ENCODE assay signal across 14 mouse cellular contexts in genomic region chr16:13329640-13330039, GRCm38 (mm10).
DNase-seq lines count a peak whose midpoint lies in the region; ATAC-seq lines count a peak whose summit lies in the region.
"Had no signal": no experiment of that assay in that cellular context is flagged by ENCODE, and none has a peak within 500 bp of the region (broad histone marks: within the 10 kb centered on the region; RNA-seq: fewer than 3 reads in every experiment).

No protein-coding gene starts in this region.

- H3K4me3 ChIP-seq in hindbrain, embryonic 15.5 days: no peak overlapping the region
- H3K4me3 ChIP-seq in hindbrain, embryonic 12.5 days: no peak overlapping the region
- H3K4me3 ChIP-seq: embryonic facial prominence, embryonic 12.5 days; forebrain, embryonic 15.5 days; limb, embryonic 10.5 days; midbrain, embryonic 15.5 days had no signal

- H3K9me3 ChIP-seq in hindbrain, embryonic 15.5 days: no peaks in the 10 kb centered on the region
- H3K9me3 ChIP-seq in hindbrain, embryonic 12.5 days (replicated peaks): no peaks in the 10 kb centered on the region
- H3K9me3 ChIP-seq: embryonic facial prominence, embryonic 12.5 days; forebrain, embryonic 15.5 days; limb, embryonic 10.5 days; midbrain, embryonic 15.5 days had no signal

- H3K27ac ChIP-seq in hindbrain, embryonic 15.5 days (replicated peaks): peak overlapping the region; percentile 30; the same call in 1 of the 2 replicates
- no peak overlapping the region for H3K27ac ChIP-seq in hindbrain, embryonic 12.5 days
- H3K27ac ChIP-seq: embryonic facial prominence, embryonic 12.5 days; forebrain, embryonic 15.5 days; limb, embryonic 10.5 days; midbrain, embryonic 15.5 days had no signal

- H3K27me3 ChIP-seq in hindbrain, embryonic 15.5 days: no peaks in the 10 kb centered on the region
- no peaks in the 10 kb centered on the region for H3K27me3 ChIP-seq in hindbrain, embryonic 12.5 days
- H3K27me3 ChIP-seq: embryonic facial prominence, embryonic 12.5 days; forebrain, embryonic 15.5 days; midbrain, embryonic 15.5 days had no signal

- peaks cover 10% of the 10 kb centered on the region; the same call in 1 of the 2 replicates for H3K4me1 ChIP-seq in hindbrain, embryonic 15.5 days (replicated peaks)
- 0 out of 2 replicates have a peak, but pooled peaks cover 3% of the 10 kb centered on the region for H3K4me1 ChIP-seq in hindbrain, embryonic 12.5 days
- H3K4me1 ChIP-seq: embryonic facial prominence, embryonic 12.5 days; limb, embryonic 10.5 days had no signal

- ATAC-seq in hindbrain, embryonic 15.5 days (ENCODE audit: low FRiP score, low read depth): no peak
- ATAC-seq in hindbrain, embryonic 12.5 days (ENCODE audit: low FRiP score): no peak
- ATAC-seq in common myeloid progenitor, adult 5-6 weeks (replicated peaks; ENCODE audit: low read depth, poor library complexity, severe bottlenecking): peak; percentile 56; the same call in 1 of the 2 replicates
- peak; percentile 88 for ATAC-seq in megakaryocyte progenitor cell, adult 5-6 weeks (replicated peaks; ENCODE audit: poor library complexity)
- ATAC-seq in megakaryocyte, adult 5-6 weeks (ENCODE audit: poor library complexity, severe bottlenecking): no peak; the same call in 1 of the 2 replicates
- ATAC-seq: forebrain, embryonic 15.5 days; midbrain, embryonic 15.5 days had no signal

- H3K36me3 ChIP-seq in hindbrain, embryonic 15.5 days: no peaks in the 10 kb centered on the region
- peaks cover 8% of the 10 kb centered on the region; the same call in 1 of the 2 replicates for H3K36me3 ChIP-seq in hindbrain, embryonic 12.5 days
- H3K36me3 ChIP-seq: forebrain, embryonic 15.5 days; midbrain, embryonic 15.5 days had no signal

- 69% methylated on average over 3 of the region's 3 CpGs for WGBS in hindbrain, embryonic 15.5 days
- 78% methylated on average over 3 of the region's 3 CpGs for WGBS in hindbrain, embryonic 12.5 days

- DNase-seq in embryo, embryonic 10 days (ENCODE audit: low spot score): peak; percentile 4
- no peak for DNase-seq in embryo, embryonic 10.5 days (ENCODE audit: low spot score)
- no peak for DNase-seq in right cerebral cortex, postnatal 14 days
- DNase-seq: kidney, adult 18-20 months; right cerebral cortex, postnatal 25 days had no signal

- no peak overlapping the region for H3K4me2 ChIP-seq in hindbrain, embryonic 15.5 days
- no peak overlapping the region for H3K4me2 ChIP-seq in hindbrain, embryonic 12.5 days (replicated peaks)
- H3K4me2 ChIP-seq: embryonic facial prominence, embryonic 12.5 days; forebrain, embryonic 15.5 days; midbrain, embryonic 15.5 days had no signal

- H3K9ac ChIP-seq in hindbrain, embryonic 15.5 days: no peak overlapping the region
- H3K9ac ChIP-seq in hindbrain, embryonic 12.5 days: no peak overlapping the region
- H3K9ac ChIP-seq: embryonic facial prominence, embryonic 12.5 days; forebrain, embryonic 15.5 days; midbrain, embryonic 15.5 days had no signal

Comparison
In these comparisons a context has a peak if more than half of its experiments do, and no peak if none do; other contexts are left out.
1. ATAC-seq: peak in common myeloid progenitor, adult 5-6 weeks (single experiment) and megakaryocyte progenitor cell, adult 5-6 weeks (single experiment); none in hindbrain, embryonic 15.5 days (single experiment), hindbrain, embryonic 12.5 days (single experiment) and megakaryocyte, adult 5-6 weeks (single experiment).